Mouse (Mus musculus) embryo, embryonic 11.5 days (tissue): ENCODE measurements around the gene Ampd3.

ENCODE experiments used
- DNase-seq: peaks from one replicate; pipeline ENCODE4 v3.0.0-alpha.2; 2012; ENCODE audit warnings: low read depth, low spot score

Ampd3 gene

GRCm38 (mm10) chr7:110843916-110844874 lies 76.2 kb downstream of the Ampd3 start, which contains the start of gene Rnf141:
TSS of gene Rnf141 (minus strand) at chr7:110844457.
- peak; percentile 89 for DNase-seq

DNA sequence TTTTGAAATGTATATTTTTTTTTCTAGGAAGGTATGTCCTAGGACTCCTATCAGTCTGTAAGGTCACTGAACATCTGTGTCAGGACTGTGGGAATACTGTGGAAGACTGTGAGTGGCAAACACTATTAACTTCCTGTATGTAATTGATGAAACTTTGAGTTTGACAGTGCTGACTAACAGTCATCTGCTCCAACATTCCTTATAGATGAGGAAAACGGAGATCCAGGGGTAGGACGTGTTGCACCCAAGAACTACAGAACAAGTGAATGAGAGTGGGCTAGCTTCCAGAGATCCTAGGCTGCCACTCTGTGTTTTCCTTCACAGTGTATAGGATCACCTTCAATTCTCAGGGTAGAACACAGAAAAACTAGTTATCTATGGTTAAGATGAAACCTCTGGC lies 79.3 kb downstream of the Ampd3 start:
- DNase-seq: no peak

- no peak for DNase-seq
Measured at GRCm38 (mm10) chr7:110848371-110848770, 80.4 kb downstream of the Ampd3 start.

DNA sequence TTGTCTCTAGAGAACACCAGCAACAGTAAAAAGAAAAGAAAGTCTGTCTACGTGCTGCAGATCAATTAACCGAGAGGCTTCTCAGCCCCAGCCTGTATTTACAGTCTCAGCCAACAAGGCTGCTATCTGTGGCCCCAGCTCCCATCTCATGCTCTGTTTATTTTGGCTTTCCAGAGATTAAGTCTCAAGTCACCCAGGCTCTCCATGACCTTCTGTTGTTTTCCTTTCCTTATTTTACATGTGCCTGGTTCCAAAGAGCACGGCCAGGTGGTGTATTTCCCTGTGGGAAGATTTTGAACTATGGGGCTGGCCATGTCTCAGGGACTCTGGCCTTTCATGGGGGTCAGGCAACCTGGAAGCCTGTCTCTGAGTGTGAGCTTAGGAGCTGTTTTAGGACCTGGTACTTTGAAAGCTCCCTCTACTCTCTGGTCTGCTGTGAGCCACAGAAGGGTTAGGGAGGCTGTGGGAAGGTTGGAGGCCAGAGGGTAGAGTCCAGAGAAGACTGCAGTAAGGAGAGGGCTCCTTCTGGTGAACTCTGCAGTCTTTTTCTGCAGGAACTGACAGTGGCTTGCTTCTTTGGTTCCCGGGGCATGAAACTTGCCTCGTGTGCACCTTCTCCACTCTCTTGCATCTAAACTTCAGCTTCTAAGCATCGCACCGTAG lies 83.7 kb downstream of the Ampd3 start:
- no peak for DNase-seq

DNA sequence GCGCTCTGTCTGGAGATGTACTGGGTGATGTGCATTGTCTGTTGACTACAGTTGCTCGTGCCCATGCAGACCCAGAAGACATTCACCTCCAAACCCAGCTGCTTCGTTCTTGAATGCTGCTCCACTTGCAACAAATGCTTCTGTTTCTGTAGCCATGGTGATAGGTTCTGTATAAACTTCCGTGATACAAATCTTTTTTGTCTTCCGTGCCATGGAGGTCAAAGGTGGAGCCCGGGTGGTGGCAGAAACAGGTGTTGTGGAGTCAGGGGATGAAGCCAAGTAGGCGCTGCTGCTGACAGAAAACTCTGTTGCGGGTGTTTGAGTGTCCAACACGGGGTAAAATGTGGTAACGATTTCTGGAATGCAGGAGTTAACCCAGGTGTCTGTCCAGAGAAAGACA lies 85.6 kb downstream of the Ampd3 start:
- DNase-seq: no peak

DNA sequence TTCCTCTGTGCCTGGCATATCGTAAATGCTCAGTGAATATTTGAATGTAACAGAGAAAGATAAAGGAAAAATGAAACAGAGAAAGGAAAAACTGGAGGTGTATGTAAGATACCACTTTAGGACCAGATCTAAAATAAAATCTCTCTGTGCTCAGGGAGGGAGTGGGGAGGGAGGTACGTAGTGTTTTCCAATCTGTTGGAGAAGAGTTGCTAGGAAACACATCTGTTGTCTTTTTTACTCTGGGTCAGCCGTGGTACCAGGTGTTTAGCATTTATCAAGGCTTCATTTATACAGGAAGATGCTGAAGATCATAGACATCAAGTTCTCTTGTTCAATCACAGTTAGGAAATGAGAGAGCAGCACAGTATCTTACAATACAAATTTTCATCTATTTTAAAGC lies 86.5 kb downstream of the Ampd3 start:
- DNase-seq: no peak

- no peak for DNase-seq
Measured at GRCm38 (mm10) chr7:110854927-110855546, 87.0 kb downstream of the Ampd3 start.

- no peak for DNase-seq
Measured at GRCm38 (mm10) chr7:110855604-110856003, 87.6 kb downstream of the Ampd3 start.

DNA sequence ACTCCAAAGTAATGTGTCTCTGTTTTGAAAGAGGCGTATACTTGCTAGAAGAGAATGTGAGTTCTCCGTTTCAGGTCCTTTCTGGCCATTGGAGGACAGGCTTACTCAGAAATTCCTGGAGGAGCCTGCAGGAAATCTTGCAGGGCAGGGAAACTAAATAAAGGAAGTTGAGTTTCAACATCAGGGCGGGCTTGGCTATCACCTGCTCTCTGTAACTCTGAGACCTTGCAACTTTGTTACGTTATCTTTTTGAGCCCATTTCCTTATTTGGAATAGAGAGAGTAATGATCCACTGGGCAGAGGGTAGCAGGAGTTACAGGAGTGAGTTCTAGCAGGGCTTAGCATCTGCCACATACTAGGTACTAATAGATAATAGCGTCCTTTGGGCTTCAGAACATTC lies 92.1 kb downstream of the Ampd3 start:
- DNase-seq: no peak
